Mouse (Mus musculus): ENCODE data around the gene Csf2ra.
"Not testable (repeated sequence)": the region's sequence is repeated elsewhere in the genome, so short reads cannot be mapped to it uniquely, and the experiment has no call there.

The Csf2ra gene

GRCm38 (mm10) chr19:61224678-61225525 lies 3.3 kb downstream of the Csf2ra start:
- DNase-seq (ENCODE audit: low read depth, low spot score) = no peak

GRCm38 (mm10) chr19:61223706-61224328 lies 4.4 kb downstream of the Csf2ra start:
- DNase-seq (ENCODE audit: low read depth, low spot score) = no peak

DNA sequence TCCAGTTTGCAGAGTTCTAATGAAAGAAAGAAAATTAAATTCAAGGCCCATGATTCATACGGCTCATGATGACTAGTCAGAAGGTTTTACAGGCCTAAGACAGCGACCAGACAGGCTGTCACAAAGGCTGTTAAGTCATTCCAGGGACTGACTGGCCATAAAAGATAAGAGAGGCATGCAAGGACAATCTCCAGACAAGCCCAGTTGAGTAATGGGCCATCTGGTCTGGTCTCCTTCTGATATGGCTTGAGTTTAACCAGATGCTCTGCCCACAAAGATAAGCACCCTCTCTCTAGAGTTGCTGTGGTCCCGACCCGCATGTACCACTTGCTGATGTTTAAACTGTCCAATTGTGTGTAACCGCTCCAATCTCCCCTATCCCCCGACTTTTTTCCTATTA lies 20.7 kb downstream of the Csf2ra start:
- not testable (repeated sequence) for DNase-seq (ENCODE audit: low read depth, low spot score)

GRCm38 (mm10) chr19:61199836-61200235 lies 28.4 kb downstream of the Csf2ra start:
- DNase-seq (ENCODE audit: low read depth, low spot score) = no peak

DNA sequence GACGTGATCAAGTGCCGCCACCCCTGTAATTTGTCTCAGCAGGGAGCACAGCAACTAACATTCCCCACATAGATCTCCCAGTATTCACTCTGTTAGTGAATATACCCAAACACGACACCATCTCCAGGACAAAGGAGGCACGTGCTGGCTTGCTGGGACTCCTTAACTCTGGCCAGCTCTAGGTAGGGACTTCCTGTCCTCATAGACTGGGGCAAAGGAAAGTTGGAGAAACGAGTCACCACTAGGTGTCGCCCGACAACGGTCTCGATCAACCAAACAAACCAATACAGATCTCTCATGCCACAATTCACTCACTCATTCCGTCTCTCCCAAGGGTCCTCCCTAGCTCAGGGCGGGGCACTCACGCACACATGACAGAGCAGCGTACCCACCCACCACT lies 28.9 kb downstream of the Csf2ra start:
- peak; percentile 89 for DNase-seq (ENCODE audit: low read depth, low spot score)

DNA sequence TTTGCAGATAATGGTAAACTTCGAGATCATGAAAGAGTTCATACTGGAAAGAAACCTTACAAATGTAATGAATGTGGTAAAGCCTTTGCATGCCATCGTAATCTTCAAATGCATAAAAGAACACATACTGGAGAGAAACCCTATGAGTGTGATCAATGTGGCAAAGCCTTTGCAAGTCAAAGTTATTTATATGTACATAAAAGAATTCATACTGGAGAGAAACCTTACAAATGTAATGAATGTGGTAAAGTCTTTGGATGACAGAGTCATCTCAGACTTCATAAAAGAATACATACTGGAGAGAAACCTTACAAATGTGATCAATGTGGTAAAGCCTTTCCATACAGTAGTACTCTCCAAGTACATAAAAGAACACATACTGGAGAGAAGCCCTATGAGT lies 44.6 kb downstream of the Csf2ra start, which contains the start of gene Gm6020:
Gm6020 (plus strand) TSS at position 301 of the 400 bp plus-strand sequence.
- DNase-seq (ENCODE audit: low read depth, low spot score) = not testable (repeated sequence)

- DNase-seq (ENCODE audit: low read depth, low spot score) = peak; percentile 13
Observed at GRCm38 (mm10) chr19:61175756-61176324, 52.4 kb downstream of the Csf2ra start, which contains the start of gene Gm7102. Gene Gm7102, minus strand, starts transcription at chr19:61176309.

All from mesoderm, embryonic 11.5 days (tissue).